Mouse (Mus musculus) brain, embryonic 14.5 days (tissue): ENCODE measurements around the gene Olfr1274-ps. TPM values are rescaled to one million over a fixed set of nuclear protein-coding genes. Genes with fewer than 3 reads are reported as not detected.
A peak's percentile ranks its signal among the peaks of the same experiment; 100 is the strongest.
"Not testable (repeated sequence)": the region's sequence is repeated elsewhere in the genome, so short reads cannot be mapped to it uniquely, and the experiment has no call there.

Source experiments
- DNase-seq: peaks from one replicate; pipeline ENCODE4 v3.0.0-alpha.2; 2011; ENCODE audit warnings: low read depth
- CTCF ChIP-seq: fragments of 200-500 bp; IDR thresholded peaks from 2 replicates; pipeline ENCODE4 v1.5.1; 2012; ENCODE audit warnings: inconsistent platforms, mild to moderate bottlenecking, moderate library complexity, borderline replicate concordance; ENCODE audit not compliant: insufficient read depth, insufficient read length; ENCODE audit errors: extremely low read depth
- POLR2A ChIP-seq: fragments of 200-500 bp; IDR thresholded peaks from 2 replicates; pipeline ENCODE4 v1.6.1; 2012; ENCODE audit warnings: mild to moderate bottlenecking, inconsistent platforms, borderline replicate concordance; ENCODE audit not compliant: poor library complexity, insufficient read depth, insufficient read length, severe bottlenecking; ENCODE audit errors: extremely low read depth
- polyA plus RNA-seq: library from polyadenylated mRNA; depleted of rRNA; stranded (reverse); fragments of >200 nt; gene quantifications from 2 replicates; pipeline ENCODE4 v1.2.3, GENCODE M21; 2012; rRNA removed

Gene Olfr1274-ps
- not detected in 2 replicates for polyA plus RNA-seq

- DNase-seq, result not testable (repeated sequence)
Measured at GRCm38 (mm10) chr2:90398633-90399107, at the start of gene Olfr1274-ps. Olfr1274-ps (plus strand) TSS chr2:90398683.

- not testable (repeated sequence) for DNase-seq
Measured at GRCm38 (mm10) chr2:90351047-90351446, 47.4 kb upstream of the Olfr1274-ps start.

- not testable (repeated sequence) for DNase-seq
Measured at GRCm38 (mm10) chr2:90351540-90351939, 46.9 kb upstream of the Olfr1274-ps start.

- DNase-seq, result not testable (repeated sequence)
Measured at GRCm38 (mm10) chr2:90359229-90359628, 39.3 kb upstream of the Olfr1274-ps start.

GRCm38 (mm10) chr2:90360199-90360598 is 38.3 kb upstream of the Olfr1274-ps start:
- DNase-seq, result not testable (repeated sequence)

GRCm38 (mm10) chr2:90414110-90414821 is 15.8 kb downstream of the Olfr1274-ps start:
- peak; percentile 44 for DNase-seq

GRCm38 (mm10) chr2:90422282-90422681 is 23.8 kb downstream of the Olfr1274-ps start:
- not testable (repeated sequence) for DNase-seq

GRCm38 (mm10) chr2:90424937-90425336 is 26.5 kb downstream of the Olfr1274-ps start:
- DNase-seq, result not testable (repeated sequence)

- DNase-seq, result not testable (repeated sequence)
Measured at GRCm38 (mm10) chr2:90428988-90429717, 30.7 kb downstream of the Olfr1274-ps start.

GRCm38 (mm10) chr2:90429782-90430181 is 31.3 kb downstream of the Olfr1274-ps start:
- DNase-seq, result not testable (repeated sequence)

- not testable (repeated sequence) for DNase-seq
Measured at GRCm38 (mm10) chr2:90437453-90437852, 39.0 kb downstream of the Olfr1274-ps start.

GRCm38 (mm10) chr2:90440169-90440568 is 41.7 kb downstream of the Olfr1274-ps start:
- not testable (repeated sequence) for DNase-seq

GRCm38 (mm10) chr2:90441811-90442210 is 43.3 kb downstream of the Olfr1274-ps start:
- not testable (repeated sequence) for DNase-seq

- no peak for DNase-seq
Measured at GRCm38 (mm10) chr2:90443811-90444210, 45.3 kb downstream of the Olfr1274-ps start.

GRCm38 (mm10) chr2:90448967-90449740 is 50.7 kb downstream of the Olfr1274-ps start:
- no peak for TF ChIP-seq CTCF
- TF ChIP-seq POLR2A, result no peak
- DNase-seq, result no peak

More at GRCm38 (mm10) chr2:90443811-90444210, 45.3 kb downstream of the Olfr1274-ps start:
- no peak for TF ChIP-seq CTCF
- TF ChIP-seq POLR2A, result no peak
